Mouse (Mus musculus): ENCODE measurements around the gene B4galt5.

The B4galt5 gene

GRCm38 (mm10) chr2:167250003-167250735, 98.8 kb downstream of the B4galt5 start:
- DNase-seq (ENCODE audit: low read depth) = no peak

- DNase-seq (ENCODE audit: low read depth) = no peak
Measured at GRCm38 (mm10) chr2:167249591-167249990, 99.4 kb downstream of the B4galt5 start.
